Mouse (Mus musculus) spleen, adult 18-20 months (tissue): ENCODE data around the gene Pcnx.

Source experiments
- DNase-seq, 2 experiments: peaks; one replicate each; pipeline ENCODE4 v3.0.0; 2022; ENCODE audit warnings: mixed read lengths in 2 of 2

The Pcnx gene

DNA sequence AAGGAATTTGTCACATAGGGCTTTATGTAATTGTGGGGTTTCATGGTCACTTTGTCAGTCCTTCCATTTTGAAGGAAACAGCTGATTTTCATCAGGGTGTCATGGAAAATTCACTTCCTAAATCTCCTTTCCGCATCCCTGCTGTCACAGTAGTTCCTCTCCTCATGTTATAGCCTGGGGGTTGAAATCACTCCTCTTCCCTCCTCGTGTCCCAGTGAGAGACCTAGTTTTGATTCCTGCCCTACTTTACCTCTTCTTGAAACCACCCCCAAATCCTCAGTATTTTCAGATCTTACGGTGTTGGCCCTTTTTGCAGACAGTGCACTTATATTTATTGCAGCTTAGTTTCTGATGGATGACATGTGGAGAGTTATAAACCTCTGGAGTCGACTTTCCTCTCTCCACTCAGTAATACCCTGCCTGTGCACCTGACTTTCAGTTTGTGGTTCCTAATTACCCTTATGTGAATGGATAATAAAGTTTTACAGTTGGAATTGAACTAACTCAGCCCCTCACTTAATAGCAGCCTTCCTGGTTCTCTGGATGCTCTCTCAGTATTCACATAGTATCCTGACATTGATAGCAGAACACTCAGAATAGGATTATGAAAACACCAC, 48.0 kb downstream of the Pcnx start:
- DNase-seq, result no peak

DNA sequence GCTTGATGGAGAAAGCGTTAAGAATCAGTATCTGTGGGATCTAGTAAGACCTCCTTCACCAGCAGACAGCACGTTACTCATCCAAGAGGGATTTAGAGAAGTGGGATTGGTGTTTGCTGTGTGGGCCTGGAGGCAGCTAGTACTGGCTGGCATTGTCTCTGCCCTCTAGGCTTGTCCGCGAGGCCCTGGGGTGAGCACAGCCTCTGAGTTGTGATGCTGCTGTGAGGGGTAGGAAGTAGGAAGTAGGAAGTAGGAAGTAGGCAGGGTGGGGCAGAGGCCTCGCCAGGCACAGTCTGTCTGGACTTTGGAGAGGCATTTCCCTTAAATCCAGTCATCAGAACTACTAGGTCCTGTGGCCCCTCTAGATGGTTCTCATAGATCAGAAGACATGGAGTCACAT, 50.6 kb downstream of the Pcnx start:
- no peak for DNase-seq

DNA sequence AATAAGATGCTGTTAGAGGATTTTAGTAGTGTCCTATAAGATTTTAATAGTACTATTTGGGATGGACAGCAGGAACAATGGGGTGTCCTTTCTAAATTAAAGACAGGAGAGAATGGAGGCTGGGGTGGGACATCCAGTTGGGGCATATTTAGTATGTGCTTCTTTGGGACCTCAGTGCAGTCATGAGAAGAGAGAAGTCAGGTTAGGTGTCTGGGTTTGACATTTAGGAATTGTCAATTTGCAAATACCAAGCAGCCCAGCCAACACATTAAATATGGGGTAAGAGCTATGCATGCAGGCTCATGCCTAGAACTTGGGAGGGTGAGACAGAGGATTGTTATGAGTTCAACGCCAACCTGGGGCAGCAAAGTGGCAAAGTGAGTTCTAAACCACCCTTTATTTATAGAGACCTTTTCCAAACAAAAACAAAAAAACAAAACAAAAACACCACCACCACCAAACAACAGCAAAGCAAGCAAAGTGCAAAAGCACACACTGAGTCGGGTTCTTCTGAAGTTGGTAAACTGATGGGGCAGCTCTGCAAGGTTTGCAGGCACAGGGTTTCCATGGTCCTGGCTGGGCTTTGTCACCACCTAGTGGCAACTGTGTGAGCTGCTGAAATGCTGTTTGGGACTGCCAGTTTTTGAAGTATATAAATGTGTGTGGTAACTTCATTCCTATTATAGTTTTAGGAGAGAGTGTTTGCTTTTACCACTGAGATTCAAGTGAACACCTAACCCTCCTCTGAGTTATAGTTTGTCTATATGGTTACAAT, 55.5 kb downstream of the Pcnx start:
- DNase-seq, result peak; percentile 41 to 70

DNA sequence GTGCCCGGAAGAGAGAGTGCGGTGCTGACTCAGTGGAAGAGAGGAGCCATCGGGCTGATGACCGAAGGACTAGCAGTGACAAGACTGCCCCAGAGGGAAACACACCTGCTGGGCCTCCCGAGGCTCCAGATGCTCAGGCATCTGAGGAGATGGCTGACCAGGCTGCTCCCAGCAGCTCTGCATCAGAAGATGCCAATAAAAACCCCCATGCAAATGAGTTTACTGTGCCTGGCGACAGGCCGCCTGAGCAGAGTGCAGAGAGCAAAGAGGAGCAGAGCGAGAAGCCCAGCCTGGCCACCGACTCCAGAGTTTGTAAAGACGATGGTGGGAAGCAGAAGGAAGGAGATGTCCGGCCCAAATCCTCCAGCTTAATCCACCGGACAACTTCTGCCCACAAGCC, 58.5 kb downstream of the Pcnx start:
- DNase-seq, result no peak

DNA sequence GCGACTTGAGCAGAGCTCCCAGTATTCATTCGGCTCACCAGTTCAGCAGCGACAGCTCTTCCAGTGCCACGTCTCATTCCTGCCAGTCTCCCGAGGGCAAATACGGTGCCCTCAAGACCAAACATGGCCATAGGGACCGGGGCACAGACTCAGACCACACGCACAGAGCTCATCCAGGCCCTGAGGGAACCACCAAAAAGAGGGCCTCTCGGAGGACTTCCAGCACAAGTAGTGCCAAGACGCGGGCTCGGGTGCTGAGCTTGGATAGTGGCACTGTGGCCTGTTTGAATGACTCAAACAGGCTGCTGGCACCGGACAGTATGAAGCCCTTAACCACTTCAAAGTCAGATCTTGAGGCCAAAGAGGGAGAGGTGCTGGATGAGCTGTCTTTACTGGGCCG, 59.1 kb downstream of the Pcnx start:
- no peak for DNase-seq

DNA sequence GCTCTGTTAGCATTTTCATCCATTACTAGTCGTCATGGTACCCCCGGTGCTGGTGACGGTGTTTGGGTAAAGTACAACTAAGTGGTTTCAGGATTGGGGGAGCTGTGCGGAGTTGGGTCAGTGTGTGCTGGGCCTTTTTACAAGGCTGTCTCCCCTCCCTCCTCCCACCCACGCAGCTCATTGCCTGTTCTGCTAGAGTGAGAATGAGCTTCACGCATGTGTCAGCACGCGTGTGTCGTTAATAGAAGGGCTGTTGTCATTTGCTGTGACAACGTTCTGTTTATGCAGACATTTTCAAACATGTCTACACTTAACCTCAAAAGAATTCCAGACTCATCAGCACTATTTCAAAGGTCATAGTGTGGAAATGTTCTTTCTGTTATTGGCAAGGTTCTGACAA, 60.2 kb downstream of the Pcnx start:
- no peak for DNase-seq

DNA sequence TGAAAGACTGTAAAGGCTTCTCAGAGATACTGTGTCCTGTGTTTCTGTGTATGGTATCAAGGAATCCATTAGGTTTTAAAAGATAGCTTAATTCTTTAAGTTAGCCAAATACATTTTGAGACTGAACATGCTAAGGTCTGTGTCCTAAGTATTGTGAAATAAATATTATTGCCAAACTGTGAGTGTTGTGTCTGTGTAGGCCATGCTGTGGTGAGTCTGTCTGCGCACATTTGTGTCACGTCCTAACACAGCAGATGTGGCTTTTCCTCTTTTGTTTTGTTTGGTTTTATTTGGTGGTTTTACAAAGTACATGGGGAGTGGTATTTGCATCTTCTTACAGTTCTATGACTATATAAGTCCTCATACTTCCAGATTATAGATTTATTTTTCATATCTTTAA, 60.8 kb downstream of the Pcnx start:
- DNase-seq, result no peak

DNA sequence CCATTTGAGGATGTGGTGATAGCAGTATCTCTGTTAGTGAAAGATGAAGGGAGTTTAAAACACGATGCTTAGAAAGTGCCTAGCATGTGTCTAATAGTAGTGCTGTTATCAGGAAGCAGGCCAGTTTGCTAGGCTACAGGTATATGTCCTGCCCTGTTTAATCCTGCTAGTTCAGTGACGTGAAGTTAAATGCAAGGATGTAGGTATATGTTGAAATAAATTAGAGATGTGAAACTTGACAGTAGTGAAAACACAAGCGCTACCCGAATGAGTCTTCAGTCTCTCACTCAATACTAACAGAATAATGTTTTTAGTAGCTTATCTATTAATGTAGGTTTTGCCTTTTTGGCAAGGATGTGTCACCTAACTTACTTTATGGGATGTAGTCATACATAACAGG, 62.0 kb downstream of the Pcnx start:
- no peak for DNase-seq

DNA sequence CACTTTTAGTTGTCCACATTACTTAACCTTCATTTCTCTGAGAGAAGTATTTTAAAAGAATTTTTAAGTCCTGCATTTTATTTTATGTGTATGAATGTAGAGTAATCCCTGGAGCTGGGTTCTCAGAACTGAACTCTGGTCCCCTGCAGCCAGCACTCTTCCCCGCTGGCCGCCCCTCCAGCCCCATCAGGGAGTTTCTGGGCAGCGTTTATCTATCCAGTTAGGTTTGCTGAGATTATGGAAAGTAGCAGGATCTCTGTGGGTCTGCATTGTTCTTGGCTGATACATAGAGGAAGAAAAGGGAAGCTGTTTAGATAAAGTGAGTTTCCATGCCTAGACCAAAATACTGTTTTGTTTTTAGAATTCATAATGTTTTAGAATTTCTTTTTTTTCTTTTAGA, 63.0 kb downstream of the Pcnx start:
- no peak for DNase-seq

DNA sequence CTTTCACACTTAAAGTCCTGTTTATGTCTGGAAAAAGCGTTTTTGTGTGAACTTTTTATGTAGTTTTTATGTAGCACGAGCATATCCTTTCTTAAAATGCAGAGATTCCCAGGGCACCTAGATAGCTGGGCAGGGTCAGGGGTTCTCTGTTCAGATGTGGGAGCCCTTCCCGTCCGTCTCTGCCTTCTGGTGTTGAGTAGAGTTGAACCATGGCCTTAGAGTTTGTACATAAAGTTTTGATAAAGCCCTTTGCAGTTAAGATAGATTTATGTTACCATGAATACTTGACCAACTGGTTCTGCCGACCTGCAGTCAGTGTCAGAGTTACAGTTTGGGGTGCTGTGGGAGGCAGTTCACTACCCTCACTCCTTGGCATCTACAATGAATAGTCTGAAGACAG, 67.3 kb downstream of the Pcnx start:
- DNase-seq, result no peak

DNA sequence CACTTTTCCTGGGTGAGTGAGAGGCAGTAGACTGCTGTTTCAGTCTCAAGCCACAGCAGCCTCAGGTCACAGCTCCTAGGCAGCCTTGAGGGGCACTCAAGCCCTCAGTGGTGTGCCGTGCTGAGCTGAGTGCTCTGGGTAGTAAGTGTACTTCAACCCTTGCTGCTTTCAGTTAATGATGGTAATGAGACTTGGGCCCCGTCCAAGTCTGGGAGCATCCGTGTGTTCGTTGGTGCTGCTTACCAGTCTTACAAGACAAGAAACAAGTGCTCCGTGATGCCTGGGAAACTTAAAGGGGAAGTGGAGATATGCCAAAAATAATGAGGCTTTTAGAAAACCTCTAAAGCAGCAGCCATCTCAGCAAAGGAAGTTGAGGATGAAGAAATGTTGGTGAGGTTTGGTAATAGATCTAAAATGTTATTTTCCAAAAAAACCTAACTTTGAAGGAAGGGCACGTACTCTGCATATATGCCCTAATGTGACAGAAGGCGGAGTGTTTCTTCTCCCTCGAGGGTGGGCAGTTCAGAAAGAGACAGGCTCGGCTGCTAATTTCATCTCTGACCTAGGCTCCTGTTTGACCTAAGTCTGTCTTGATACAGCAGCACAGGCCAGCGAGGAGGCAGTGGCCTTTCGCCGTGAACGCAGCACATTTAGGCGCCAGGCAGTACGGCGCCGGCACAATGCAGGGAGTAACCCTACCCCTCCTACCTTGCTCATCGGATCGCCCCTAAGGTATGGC, 68.0 kb downstream of the Pcnx start:
- no peak for DNase-seq

DNA sequence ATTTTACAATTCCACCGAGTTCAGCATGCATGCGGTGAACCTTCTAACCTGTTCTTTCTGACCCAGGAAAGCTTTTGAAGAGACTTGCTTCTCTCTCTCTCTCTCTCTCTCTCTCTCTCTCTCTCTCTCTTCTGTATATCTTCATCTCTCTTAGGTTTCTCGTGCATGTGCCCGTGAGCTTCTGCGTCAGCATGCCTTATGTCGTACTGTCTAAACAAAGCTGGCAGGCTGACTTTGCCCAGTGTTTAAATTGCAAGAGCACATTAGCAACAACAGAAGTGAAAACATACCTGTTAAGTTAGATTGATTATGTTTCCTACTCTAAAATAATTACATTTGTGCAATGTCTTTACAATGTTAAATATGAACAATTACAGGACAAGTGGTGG, 68.6 kb downstream of the Pcnx start:
- no peak for DNase-seq

DNA sequence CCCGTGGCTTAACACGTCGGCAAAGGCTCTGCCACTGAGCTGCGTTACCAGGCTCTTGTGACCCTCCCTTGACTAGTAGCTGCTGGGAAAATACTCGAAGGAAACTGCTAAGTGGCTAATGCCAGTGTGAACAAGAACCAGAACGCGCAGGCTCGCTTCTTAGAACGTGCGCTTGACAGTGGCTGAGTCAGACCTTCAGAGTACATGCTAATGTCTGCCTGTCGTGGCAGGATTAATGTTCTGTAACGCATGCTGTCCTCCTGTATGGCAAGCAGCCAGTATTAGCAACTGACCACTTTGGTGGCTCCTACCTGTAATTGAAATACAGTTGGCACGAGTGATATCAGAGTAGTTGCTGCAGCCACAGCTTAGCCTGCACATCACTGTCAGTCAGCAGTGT, 72.2 kb downstream of the Pcnx start:
- DNase-seq, result no peak

DNA sequence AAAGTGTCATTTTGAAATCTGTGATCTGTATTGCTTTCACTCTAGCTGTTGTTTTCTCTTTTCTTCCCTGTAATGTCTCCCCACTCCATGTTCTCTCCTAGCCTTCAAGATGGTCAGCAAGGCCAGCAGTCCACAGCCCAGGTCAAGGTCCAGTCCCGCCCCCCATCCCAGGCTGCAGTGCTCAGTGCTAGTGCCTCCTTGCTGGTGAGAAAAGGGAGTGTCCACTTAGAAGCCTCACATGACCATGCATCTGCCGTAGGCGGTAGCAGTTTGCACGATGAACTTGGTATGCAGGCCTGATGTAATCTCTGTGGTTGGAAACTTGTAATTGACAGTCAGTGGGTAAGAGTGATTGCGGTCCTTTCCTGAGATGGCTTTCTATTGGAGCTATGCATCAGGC, 73.6 kb downstream of the Pcnx start:
- no peak for DNase-seq

DNA sequence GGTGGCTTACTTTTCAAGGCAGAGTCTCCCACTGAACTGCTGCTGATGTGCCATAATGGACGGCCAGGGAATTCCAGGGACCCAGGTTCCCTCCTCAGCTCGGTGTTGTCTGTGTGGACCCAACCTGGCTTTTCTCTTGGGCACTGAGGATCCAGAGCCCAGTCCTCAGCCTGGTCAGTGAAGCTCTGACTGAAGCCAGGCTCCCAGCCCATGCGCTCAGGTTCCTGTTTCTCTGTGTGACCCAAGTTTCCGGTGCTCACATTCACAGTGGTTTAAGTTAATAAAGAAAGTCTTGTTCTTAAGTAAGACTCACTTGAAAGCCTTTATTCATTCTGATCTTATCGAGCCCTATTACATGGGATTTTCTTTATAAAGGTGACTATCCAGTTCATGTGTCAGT, 74.7 kb downstream of the Pcnx start:
- DNase-seq, result no peak

DNA sequence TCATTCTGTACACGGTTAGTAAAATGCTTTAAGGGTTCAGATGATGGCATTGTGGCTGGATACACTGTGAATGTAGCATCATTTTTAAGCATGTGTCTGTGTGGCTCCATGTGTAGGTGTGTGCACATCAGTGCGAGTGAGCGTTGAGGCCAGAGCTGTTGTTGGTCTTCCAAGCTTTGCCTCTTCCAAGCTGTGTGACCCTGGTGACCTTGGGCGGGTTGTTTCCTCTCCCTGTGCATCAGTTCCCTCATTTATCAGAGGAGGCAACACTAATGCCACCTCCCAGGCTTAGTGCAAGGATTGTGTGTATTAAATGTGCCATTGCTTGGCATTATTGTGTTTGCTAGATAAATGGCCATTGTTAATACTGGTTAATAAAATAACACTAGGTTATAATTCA, 76.2 kb downstream of the Pcnx start:
- no peak for DNase-seq

DNA sequence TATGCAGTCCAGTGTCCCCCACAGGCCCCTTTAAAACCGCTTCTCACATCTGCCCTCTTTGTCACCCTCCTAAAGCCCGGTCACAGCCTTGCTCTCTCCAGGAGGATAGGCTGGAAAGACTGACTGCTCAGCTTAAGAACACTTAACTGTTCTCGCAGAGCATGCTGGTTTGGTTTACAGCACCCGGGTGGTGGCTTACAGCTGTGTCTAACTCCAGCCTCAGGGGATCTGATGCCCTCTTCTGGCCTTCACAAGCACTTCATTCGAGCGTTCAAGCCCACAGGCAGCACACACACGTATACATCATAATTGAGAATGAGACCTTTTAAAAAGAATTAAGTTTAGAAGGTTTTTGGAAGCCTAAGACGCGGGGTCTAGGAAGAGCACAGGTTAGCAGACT, 81.4 kb downstream of the Pcnx start:
- DNase-seq, result no peak

DNA sequence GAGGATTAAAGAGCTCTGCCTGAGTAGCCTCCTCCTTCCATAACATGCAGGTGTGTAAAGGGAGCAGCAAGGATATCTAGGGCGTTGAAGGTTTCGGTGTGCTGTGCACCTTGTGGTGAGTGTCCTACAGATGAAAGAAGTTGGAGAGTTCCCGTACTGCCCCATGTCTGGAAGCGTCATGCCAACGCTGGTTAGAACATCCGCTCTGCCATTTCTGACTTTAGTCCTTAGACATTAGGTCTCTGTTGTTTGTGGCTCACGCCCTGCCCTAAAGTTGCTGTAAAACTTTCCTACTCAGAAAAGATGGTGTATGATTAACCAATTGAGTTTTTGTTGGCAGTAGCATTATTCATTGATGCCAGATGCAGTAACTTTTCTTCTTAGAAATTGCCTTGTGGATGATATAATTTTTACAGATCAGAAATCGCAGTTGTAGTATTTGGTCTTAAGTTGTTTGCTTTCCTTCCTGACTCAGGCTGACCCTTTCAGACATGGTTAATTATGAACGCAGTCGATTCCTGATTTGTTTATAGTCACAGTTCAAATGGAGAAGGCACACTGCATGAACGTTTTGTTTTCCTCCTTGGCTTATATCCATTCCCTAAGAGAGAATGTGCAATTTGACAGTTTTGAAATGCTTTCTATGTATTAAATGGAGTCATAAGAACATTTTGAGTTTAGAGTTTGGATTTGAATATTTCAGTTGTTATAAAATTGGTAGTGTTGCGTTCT, 83.7 kb downstream of the Pcnx start:
- DNase-seq, result no peak

DNA sequence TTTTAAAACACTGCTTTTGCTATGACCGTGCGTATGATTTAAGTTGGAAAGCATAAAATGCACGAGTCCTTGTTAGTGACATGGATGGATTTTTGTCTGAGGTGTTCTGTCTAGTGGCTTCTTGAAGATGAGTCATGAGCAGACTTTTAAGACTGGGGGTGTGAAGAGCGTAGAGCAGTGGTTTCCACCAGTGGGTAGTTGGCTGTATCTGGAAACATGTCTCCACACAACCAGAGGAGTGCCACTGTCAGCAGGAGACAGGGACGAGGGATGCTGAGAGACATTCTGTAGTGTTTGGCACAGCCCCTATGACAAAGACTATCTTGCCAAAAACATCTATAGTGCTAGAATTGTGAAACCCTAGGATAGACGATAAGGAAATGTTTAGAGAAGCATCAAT, 89.2 kb downstream of the Pcnx start:
- DNase-seq, result no peak

DNA sequence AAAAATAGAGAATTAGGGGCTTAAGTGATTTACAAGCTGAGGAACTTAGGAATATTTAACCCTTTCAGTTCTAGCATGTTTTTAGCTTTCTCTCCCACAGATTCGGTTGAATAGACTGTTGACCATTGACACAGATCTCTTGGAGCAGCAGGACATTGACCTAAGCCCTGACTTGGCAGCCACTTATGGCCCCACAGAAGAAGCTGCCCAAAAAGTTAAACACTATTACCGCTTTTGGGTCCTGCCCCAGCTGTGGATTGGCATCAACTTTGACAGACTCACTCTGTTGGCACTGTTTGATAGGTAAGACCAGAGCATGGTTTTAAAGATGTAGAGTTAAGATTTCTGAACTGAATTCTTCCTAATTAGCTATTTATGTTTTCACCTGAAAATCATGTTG, 90.2 kb downstream of the Pcnx start:
- DNase-seq, result no peak

DNA sequence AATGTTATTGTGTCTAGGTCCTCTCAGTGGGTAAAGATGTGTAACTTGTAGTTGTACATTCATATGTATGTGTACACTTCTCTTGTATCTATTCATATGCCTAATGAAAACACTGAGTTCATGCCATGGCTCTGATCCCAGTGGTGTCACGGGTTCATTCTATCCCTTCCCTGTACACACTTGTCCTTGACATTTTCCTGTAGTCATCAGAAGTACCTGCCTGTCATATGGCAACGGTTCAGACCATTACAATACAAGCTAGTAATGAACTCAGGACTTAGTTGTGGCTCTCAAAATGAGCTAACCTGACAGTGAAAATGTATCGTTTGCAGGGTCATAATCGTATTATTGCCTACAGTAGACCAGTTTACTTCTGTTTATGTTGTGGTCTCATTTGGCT, 98.5 kb downstream of the Pcnx start:
- DNase-seq, result no peak

DNA sequence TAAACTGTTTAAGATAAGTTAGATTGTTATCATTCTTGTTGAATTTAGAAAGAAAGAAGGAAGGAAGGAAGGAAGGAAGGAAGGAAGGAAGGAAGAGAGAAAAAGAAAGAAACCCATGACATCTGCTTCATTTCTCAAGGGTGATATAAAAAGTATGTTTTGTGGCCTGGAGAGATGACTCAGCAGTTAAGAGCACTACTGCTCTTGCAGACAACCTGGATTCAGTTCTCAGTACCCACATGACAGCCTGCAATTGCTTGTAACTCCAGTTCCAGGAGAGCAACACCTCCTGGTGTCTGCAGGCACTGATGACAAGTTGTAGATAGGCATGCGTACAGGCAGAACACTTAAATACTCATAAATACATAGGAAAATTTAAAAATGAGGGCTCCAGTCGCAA, 105.6 kb downstream of the Pcnx start:
- DNase-seq, result no peak

DNA sequence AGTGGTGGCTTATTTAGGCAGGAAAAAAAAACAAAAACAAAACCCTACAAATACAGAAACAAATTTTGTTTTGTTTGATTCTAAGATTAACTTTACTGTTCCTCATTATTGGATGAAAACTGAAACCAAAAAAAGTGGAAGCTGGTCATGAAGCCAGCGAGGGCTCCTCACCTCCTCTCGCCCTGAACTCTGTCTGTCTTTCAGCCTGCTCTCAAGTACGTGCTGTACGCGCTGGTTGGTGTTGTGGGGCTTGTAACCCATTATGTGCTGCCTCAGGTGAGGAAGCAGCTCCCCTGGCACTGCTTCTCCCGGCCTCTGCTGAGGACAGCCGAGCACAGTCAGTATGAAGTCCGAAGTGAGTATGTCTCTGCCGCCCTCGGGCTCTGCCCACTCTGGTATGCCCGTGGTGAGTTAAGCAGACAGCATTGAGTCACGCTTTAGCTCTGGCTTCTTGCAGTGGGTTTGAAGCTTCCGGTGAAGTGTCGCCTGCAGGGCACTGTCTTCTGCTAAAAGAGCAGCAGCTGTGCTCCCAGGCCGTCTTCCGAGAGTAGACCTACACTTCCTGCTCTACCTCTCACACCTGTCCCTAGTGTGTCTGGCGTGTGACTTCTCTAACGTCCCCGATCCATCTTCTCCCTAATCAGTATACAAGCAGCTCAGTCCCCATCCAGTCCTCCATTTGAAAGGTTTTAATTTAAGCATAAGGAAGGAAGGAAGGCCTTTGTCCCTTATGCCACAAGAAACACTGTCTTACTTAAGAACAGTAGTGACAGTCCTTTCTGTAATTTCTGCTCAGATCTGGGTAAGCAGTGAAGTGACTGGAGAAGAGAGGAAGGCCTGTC, 111.4 kb downstream of the Pcnx start:
- DNase-seq, result peak; percentile 20 to 28
